Mouse (Mus musculus): Measurements from ENCODE around the gene Gm47996. TPM values are rescaled to one million over a fixed set of nuclear protein-coding genes. Genes with fewer than 3 reads are reported as not detected.
"Not testable (repeated sequence)": the region's sequence is repeated elsewhere in the genome, so short reads cannot be mapped to it uniquely, and the experiment has no call there.

The Gm47996 gene
- total and polyA plus RNA-seq, 2 experiments: not detected

- H3K27ac ChIP-seq (replicated peaks; ENCODE audit: insufficient read depth, low read depth, low read length): no peak overlapping the region
These were observed 21.5 kb upstream of the Gm47996 start for GRCm38 (mm10) chr1:151188469-151188868.

GRCm38 (mm10) chr1:151192075-151192474 lies 17.9 kb upstream of the Gm47996 start, which contains the start of gene Gm8947:
Gm8947 (plus strand) TSS chr1:151192376.
- H3K27me3 ChIP-seq (ENCODE audit: control insufficient read depth, insufficient read depth, low read length); H3K4me1 ChIP-seq (ENCODE audit: control insufficient read depth, insufficient read depth, low read length); DNase-seq (ENCODE audit: extremely low read depth, low read depth, low spot score); H3K36me3 ChIP-seq (ENCODE audit: control insufficient read depth, insufficient read depth, low read length); H3K79me2 ChIP-seq (ENCODE audit: control insufficient read depth, insufficient read depth, low read length); H3K4me3 ChIP-seq (ENCODE audit: insufficient read depth, low read depth, low read length); H3K27ac ChIP-seq (replicated peaks; ENCODE audit: insufficient read depth, low read depth, low read length); H3K9ac ChIP-seq (ENCODE audit: low read depth, low read length): not testable (repeated sequence)
- WGBS: 94% methylated on average over 2 of the region's 7 CpGs

More at GRCm38 (mm10) chr1:151188469-151188868, 21.5 kb upstream of the Gm47996 start:
- no peak overlapping the region for H3K9ac ChIP-seq (ENCODE audit: low read depth, low read length)
- no peaks in the 10 kb centered on the region for H3K4me1 ChIP-seq (ENCODE audit: control insufficient read depth, insufficient read depth, low read length)
- H3K79me2 ChIP-seq (ENCODE audit: control insufficient read depth, insufficient read depth, low read length): no peaks in the 10 kb centered on the region
- DNase-seq (ENCODE audit: extremely low read depth, low read depth, low spot score): no peak
- no peaks in the 10 kb centered on the region for H3K36me3 ChIP-seq (ENCODE audit: control insufficient read depth, insufficient read depth, low read length)
- TF ChIP-seq POLR2A (IDR thresholded peaks at IDR 0.05; ENCODE audit: extremely low read depth, insufficient read depth, low read length) (no peak), CTCF (IDR thresholded peaks at IDR 0.05; ENCODE audit: low read depth, low read length) (no peak)
- no peaks in the 10 kb centered on the region for H3K27me3 ChIP-seq (ENCODE audit: control insufficient read depth, insufficient read depth, low read length)
- 86% methylated on average over 4 of the region's 4 CpGs for WGBS
- H3K4me3 ChIP-seq (ENCODE audit: insufficient read depth, low read depth, low read length): no peak overlapping the region

GRCm38 (mm10) chr1:151192739-151193138 lies 17.2 kb upstream of the Gm47996 start:
- not testable (repeated sequence) for H3K4me3 ChIP-seq (ENCODE audit: insufficient read depth, low read depth, low read length); DNase-seq (ENCODE audit: extremely low read depth, low read depth, low spot score); H3K27ac ChIP-seq (replicated peaks; ENCODE audit: insufficient read depth, low read depth, low read length); H3K79me2 ChIP-seq (ENCODE audit: control insufficient read depth, insufficient read depth, low read length); H3K36me3 ChIP-seq (ENCODE audit: control insufficient read depth, insufficient read depth, low read length); H3K4me1 ChIP-seq (ENCODE audit: control insufficient read depth, insufficient read depth, low read length); H3K9ac ChIP-seq (ENCODE audit: low read depth, low read length); H3K27me3 ChIP-seq (ENCODE audit: control insufficient read depth, insufficient read depth, low read length)
- 98% methylated on average over 15 of the region's 15 CpGs for WGBS

GRCm38 (mm10) chr1:151195986-151196385 lies 13.9 kb upstream of the Gm47996 start:
- not testable (repeated sequence) for H3K4me1 ChIP-seq (ENCODE audit: control insufficient read depth, insufficient read depth, low read length); H3K79me2 ChIP-seq (ENCODE audit: control insufficient read depth, insufficient read depth, low read length); DNase-seq (ENCODE audit: extremely low read depth, low read depth, low spot score); H3K27me3 ChIP-seq (ENCODE audit: control insufficient read depth, insufficient read depth, low read length); H3K36me3 ChIP-seq (ENCODE audit: control insufficient read depth, insufficient read depth, low read length); H3K27ac ChIP-seq (replicated peaks; ENCODE audit: insufficient read depth, low read depth, low read length); H3K9ac ChIP-seq (ENCODE audit: low read depth, low read length); H3K4me3 ChIP-seq (ENCODE audit: insufficient read depth, low read depth, low read length)
- 78% methylated on average over 4 of the region's 4 CpGs for WGBS

GRCm38 (mm10) chr1:151196690-151197089 lies 13.2 kb upstream of the Gm47996 start:
- not testable (repeated sequence) for H3K79me2 ChIP-seq (ENCODE audit: control insufficient read depth, insufficient read depth, low read length); H3K4me1 ChIP-seq (ENCODE audit: control insufficient read depth, insufficient read depth, low read length); H3K4me3 ChIP-seq (ENCODE audit: insufficient read depth, low read depth, low read length); H3K27me3 ChIP-seq (ENCODE audit: control insufficient read depth, insufficient read depth, low read length); H3K9ac ChIP-seq (ENCODE audit: low read depth, low read length); H3K27ac ChIP-seq (replicated peaks; ENCODE audit: insufficient read depth, low read depth, low read length); H3K36me3 ChIP-seq (ENCODE audit: control insufficient read depth, insufficient read depth, low read length); DNase-seq (ENCODE audit: extremely low read depth, low read depth, low spot score)
- WGBS: 80% methylated on average over 3 of the region's 3 CpGs

- H3K27me3 ChIP-seq (ENCODE audit: control insufficient read depth, insufficient read depth, low read length); H3K4me3 ChIP-seq (ENCODE audit: insufficient read depth, low read depth, low read length); DNase-seq (ENCODE audit: extremely low read depth, low read depth, low spot score); H3K27ac ChIP-seq (replicated peaks; ENCODE audit: insufficient read depth, low read depth, low read length); H3K79me2 ChIP-seq (ENCODE audit: control insufficient read depth, insufficient read depth, low read length); H3K36me3 ChIP-seq (ENCODE audit: control insufficient read depth, insufficient read depth, low read length); H3K4me1 ChIP-seq (ENCODE audit: control insufficient read depth, insufficient read depth, low read length); H3K9ac ChIP-seq (ENCODE audit: low read depth, low read length): not testable (repeated sequence)
- WGBS: 96% methylated on average over 4 of the region's 4 CpGs
These were observed 11.8 kb upstream of the Gm47996 start, which contains the start of gene Gm47995 for GRCm38 (mm10) chr1:151198120-151198519. Gm47995 (plus strand) TSS chr1:151198448.

GRCm38 (mm10) chr1:151200620-151201019 lies 9.3 kb upstream of the Gm47996 start:
- H3K79me2 ChIP-seq (ENCODE audit: control insufficient read depth, insufficient read depth, low read length); H3K4me1 ChIP-seq (ENCODE audit: control insufficient read depth, insufficient read depth, low read length); H3K27ac ChIP-seq (replicated peaks; ENCODE audit: insufficient read depth, low read depth, low read length); H3K9ac ChIP-seq (ENCODE audit: low read depth, low read length); H3K4me3 ChIP-seq (ENCODE audit: insufficient read depth, low read depth, low read length); H3K36me3 ChIP-seq (ENCODE audit: control insufficient read depth, insufficient read depth, low read length); DNase-seq (ENCODE audit: extremely low read depth, low read depth, low spot score); H3K27me3 ChIP-seq (ENCODE audit: control insufficient read depth, insufficient read depth, low read length): not testable (repeated sequence)

- H3K36me3 ChIP-seq (ENCODE audit: control insufficient read depth, insufficient read depth, low read length); H3K4me1 ChIP-seq (ENCODE audit: control insufficient read depth, insufficient read depth, low read length); H3K27me3 ChIP-seq (ENCODE audit: control insufficient read depth, insufficient read depth, low read length); H3K4me3 ChIP-seq (ENCODE audit: insufficient read depth, low read depth, low read length); DNase-seq (ENCODE audit: extremely low read depth, low read depth, low spot score); H3K9ac ChIP-seq (ENCODE audit: low read depth, low read length); H3K27ac ChIP-seq (replicated peaks; ENCODE audit: insufficient read depth, low read depth, low read length); H3K79me2 ChIP-seq (ENCODE audit: control insufficient read depth, insufficient read depth, low read length): not testable (repeated sequence)
- 36% methylated on average over 3 of the region's 5 CpGs for WGBS
These were observed 7.2 kb upstream of the Gm47996 start for GRCm38 (mm10) chr1:151202771-151203170.

GRCm38 (mm10) chr1:151203818-151204217 lies 6.1 kb upstream of the Gm47996 start, which contains the start of gene 3110040M04Rik:
3110040M04Rik (plus strand) TSS chr1:151204121.
- WGBS: no CpG with 5 or more reads among the region's 6 CpGs
- H3K4me3 ChIP-seq (ENCODE audit: insufficient read depth, low read depth, low read length); H3K27ac ChIP-seq (replicated peaks; ENCODE audit: insufficient read depth, low read depth, low read length); DNase-seq (ENCODE audit: extremely low read depth, low read depth, low spot score); H3K36me3 ChIP-seq (ENCODE audit: control insufficient read depth, insufficient read depth, low read length); H3K79me2 ChIP-seq (ENCODE audit: control insufficient read depth, insufficient read depth, low read length); H3K9ac ChIP-seq (ENCODE audit: low read depth, low read length); H3K4me1 ChIP-seq (ENCODE audit: control insufficient read depth, insufficient read depth, low read length); H3K27me3 ChIP-seq (ENCODE audit: control insufficient read depth, insufficient read depth, low read length): not testable (repeated sequence)

All from liver, adult 2 months (tissue).